Mouse (Mus musculus): ENCODE measurements around the gene Pip4p1. TPM values are rescaled to one million over a fixed set of nuclear protein-coding genes. Genes with fewer than 3 reads are reported as not detected.
"Not testable (repeated sequence)": the region's sequence is repeated elsewhere in the genome, so short reads cannot be mapped to it uniquely, and the experiment has no call there.

The Pip4p1 gene
- polyA plus RNA-seq (2012; rRNA removed) = 52.3 and 65.7 TPM in 2 replicates

GRCm38 (mm10) chr14:50930754-50931492 is at the start of gene Pip4p1, which contains the start of gene Pnp:
Pip4p1 (minus strand) TSS chr14:50930856.
Pnp (plus strand) TSS chr14:50931082.
- WGBS = under 1% methylated on average over 66 of the region's 68 CpGs
- DNase-seq (ENCODE audit: low read depth, low spot score) = peak; percentile 94

GRCm38 (mm10) chr14:50979631-50980030 is 49.0 kb upstream of the Pip4p1 start:
- DNase-seq (ENCODE audit: low read depth, low spot score) = no peak

GRCm38 (mm10) chr14:50978451-50978850 is 47.8 kb upstream of the Pip4p1 start:
- WGBS = 95% methylated on average over 6 of the region's 6 CpGs
- not testable (repeated sequence) for DNase-seq (ENCODE audit: low read depth, low spot score)

GRCm38 (mm10) chr14:50976674-50977073 is 46.0 kb upstream of the Pip4p1 start:
- 29% methylated on average over 9 of the region's 9 CpGs for WGBS
- DNase-seq (ENCODE audit: low read depth, low spot score) = no peak

GRCm38 (mm10) chr14:50975001-50975400 is 44.3 kb upstream of the Pip4p1 start:
- DNase-seq (ENCODE audit: low read depth, low spot score) = no peak
- WGBS = 78% methylated on average over 5 of the region's 5 CpGs

GRCm38 (mm10) chr14:50973700-50974099 is 43.0 kb upstream of the Pip4p1 start:
- DNase-seq (ENCODE audit: low read depth, low spot score) = no peak
- 35% methylated on average over 4 of the region's 4 CpGs for WGBS

- 92% methylated on average over 5 of the region's 5 CpGs for WGBS
- not testable (repeated sequence) for DNase-seq (ENCODE audit: low read depth, low spot score)
Observed at GRCm38 (mm10) chr14:50973054-50973453, 42.4 kb upstream of the Pip4p1 start.

GRCm38 (mm10) chr14:50970822-50971221 is 40.2 kb upstream of the Pip4p1 start:
- 38% methylated on average over 1 of the region's 1 CpGs for WGBS
- no peak for DNase-seq (ENCODE audit: low read depth, low spot score)

- WGBS = 60% methylated on average over 12 of the region's 12 CpGs
- no peak for DNase-seq (ENCODE audit: low read depth, low spot score)
Observed at GRCm38 (mm10) chr14:50969558-50970544, 39.2 kb upstream of the Pip4p1 start.

GRCm38 (mm10) chr14:50969041-50969440 is 38.4 kb upstream of the Pip4p1 start:
- no peak for DNase-seq (ENCODE audit: low read depth, low spot score)
- 17% methylated on average over 1 of the region's 1 CpGs for WGBS

GRCm38 (mm10) chr14:50968216-50968980 is 37.7 kb upstream of the Pip4p1 start:
- no peak for DNase-seq (ENCODE audit: low read depth, low spot score)
- 77% methylated on average over 5 of the region's 5 CpGs for WGBS

- WGBS = 86% methylated on average over 5 of the region's 5 CpGs
Observed at GRCm38 (mm10) chr14:50958289-50958995, 27.8 kb upstream of the Pip4p1 start.

GRCm38 (mm10) chr14:50957146-50957545 is 26.5 kb upstream of the Pip4p1 start:
- WGBS = 29% methylated on average over 3 of the region's 3 CpGs
- not testable (repeated sequence) for DNase-seq (ENCODE audit: low read depth, low spot score)

More at GRCm38 (mm10) chr14:50958289-50958995, 27.8 kb upstream of the Pip4p1 start:
- DNase-seq (ENCODE audit: low read depth, low spot score) = not testable (repeated sequence)

- not testable (repeated sequence) for DNase-seq (ENCODE audit: low read depth, low spot score)
- WGBS = 43% methylated on average over 6 of the region's 6 CpGs
Observed at GRCm38 (mm10) chr14:50956724-50957123, 26.1 kb upstream of the Pip4p1 start.

- 10% methylated on average over 19 of the region's 19 CpGs for WGBS
- DNase-seq (ENCODE audit: low read depth, low spot score) = not testable (repeated sequence)
Observed at GRCm38 (mm10) chr14:50955942-50956508, 25.4 kb upstream of the Pip4p1 start, which contains the start of gene Pnp2. Pnp2 (plus strand) TSS chr14:50955992.

GRCm38 (mm10) chr14:50955487-50955886 is 24.8 kb upstream of the Pip4p1 start:
- DNase-seq (ENCODE audit: low read depth, low spot score) = no peak

GRCm38 (mm10) chr14:50945526-50945925 is 14.9 kb upstream of the Pip4p1 start:
- not testable (repeated sequence) for DNase-seq (ENCODE audit: low read depth, low spot score)
- WGBS = 6% methylated on average over 3 of the region's 3 CpGs

More at GRCm38 (mm10) chr14:50955487-50955886, 24.8 kb upstream of the Pip4p1 start:
- WGBS = 62% methylated on average over 10 of the region's 10 CpGs

- WGBS = 1% methylated on average over 6 of the region's 6 CpGs
- not testable (repeated sequence) for DNase-seq (ENCODE audit: low read depth, low spot score)
Observed at GRCm38 (mm10) chr14:50945081-50945480, 14.4 kb upstream of the Pip4p1 start.
